Mouse (Mus musculus) natural killer cell, adult 2 months (primary cell): ENCODE data around the gene Vmn2r62.
"Not testable (repeated sequence)": the region's sequence is repeated elsewhere in the genome, so short reads cannot be mapped to it uniquely, and the experiment has no call there.

Experiments
- DNase-seq, 2 experiments: peaks; one replicate each; pipeline ENCODE4 v3.0.0; 2022; ENCODE audit warnings: low spot score in 2 of 2

The Vmn2r62 gene

GRCm38 (mm10) chr7:42793425-42793824 is at the start of gene Vmn2r62:
Vmn2r62 (minus strand) TSS chr7:42793525.
- not testable (repeated sequence) for DNase-seq

- DNase-seq: not testable (repeated sequence)
Measured at GRCm38 (mm10) chr7:42838366-42838765, 45.0 kb upstream of the Vmn2r62 start.

GRCm38 (mm10) chr7:42832221-42832620 is 38.9 kb upstream of the Vmn2r62 start:
- DNase-seq: no peak

- DNase-seq: no peak
Measured at GRCm38 (mm10) chr7:42749836-42750235, 43.5 kb downstream of the Vmn2r62 start.

GRCm38 (mm10) chr7:42738536-42739210 is 54.7 kb downstream of the Vmn2r62 start:
- DNase-seq: no peak

GRCm38 (mm10) chr7:42726917-42727316 is 66.4 kb downstream of the Vmn2r62 start, which contains the start of gene Gm17067:
Gm17067 (minus strand) TSS chr7:42727017.
- DNase-seq: not testable (repeated sequence)
